Mouse (Mus musculus): ENCODE measurements around the gene Arhgap22.
A peak's percentile ranks its signal among the peaks of the same experiment; 100 is the strongest.

The Arhgap22 gene

DNA sequence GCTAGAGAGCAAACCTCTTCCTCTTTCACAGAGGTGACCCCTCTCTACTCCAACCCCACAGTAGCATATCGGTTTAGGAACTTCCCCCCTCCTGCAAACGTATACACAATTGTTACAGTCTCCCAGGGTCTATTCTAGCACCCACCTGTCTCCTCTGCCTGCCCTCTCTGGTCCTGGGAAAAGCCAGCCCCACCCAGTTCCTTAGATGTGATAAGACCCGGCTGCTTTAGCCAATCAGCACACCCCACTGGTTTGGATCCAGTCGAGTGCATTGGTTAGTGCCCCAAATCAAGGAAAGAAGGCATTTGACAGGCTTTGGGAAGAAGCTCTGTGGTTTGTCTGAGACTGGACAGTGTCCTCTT, 922 bp downstream of the Arhgap22 start:
- no peak for DNase-seq

- no peak for DNase-seq
Measured at GRCm38 (mm10) chr14:33215163-33215562, 1.3 kb downstream of the Arhgap22 start.

DNA sequence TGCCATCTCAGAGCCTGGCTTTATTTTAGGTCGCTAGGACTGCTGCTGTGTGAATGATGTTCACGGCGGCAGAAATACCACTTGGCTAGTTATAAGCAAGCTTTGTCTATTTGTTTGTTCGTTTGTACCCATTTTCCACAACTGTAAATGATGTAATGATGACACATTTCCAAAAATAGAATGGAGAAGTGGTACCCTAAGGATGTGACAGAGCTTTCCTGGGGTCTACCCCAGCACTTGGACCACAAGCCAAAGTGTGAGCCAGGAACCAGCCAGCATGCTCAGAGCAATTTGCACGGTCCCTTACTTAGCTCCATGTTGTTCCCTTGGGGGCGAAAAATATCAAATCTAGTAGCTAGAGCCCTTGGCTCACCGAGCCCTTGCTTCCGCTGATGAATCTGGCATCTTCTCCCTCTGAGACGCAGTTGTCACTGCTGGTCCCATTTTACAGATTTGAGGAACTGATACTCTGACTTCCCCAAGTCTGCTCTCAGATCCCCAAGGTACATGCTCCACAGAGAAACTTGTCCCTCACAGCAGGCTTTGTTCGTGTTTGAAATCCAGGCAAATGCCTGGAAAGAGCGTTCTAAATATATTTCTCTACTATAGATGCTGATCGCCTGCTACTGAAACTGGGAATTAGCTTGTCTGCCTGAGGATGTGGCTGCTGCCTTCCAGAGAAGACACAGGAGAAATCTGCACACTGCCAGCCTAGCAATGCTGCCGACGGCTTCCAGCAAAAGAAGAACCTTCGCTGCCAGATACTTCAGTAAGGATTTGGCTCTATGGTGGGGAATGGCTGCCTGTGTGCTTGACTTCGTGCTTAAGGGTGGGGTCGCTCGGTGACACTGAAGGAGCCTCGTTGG, 2.8 kb downstream of the Arhgap22 start:
- no peak for DNase-seq

GRCm38 (mm10) chr14:33225235-33225634, 11.4 kb downstream of the Arhgap22 start:
- DNase-seq: no peak

DNA sequence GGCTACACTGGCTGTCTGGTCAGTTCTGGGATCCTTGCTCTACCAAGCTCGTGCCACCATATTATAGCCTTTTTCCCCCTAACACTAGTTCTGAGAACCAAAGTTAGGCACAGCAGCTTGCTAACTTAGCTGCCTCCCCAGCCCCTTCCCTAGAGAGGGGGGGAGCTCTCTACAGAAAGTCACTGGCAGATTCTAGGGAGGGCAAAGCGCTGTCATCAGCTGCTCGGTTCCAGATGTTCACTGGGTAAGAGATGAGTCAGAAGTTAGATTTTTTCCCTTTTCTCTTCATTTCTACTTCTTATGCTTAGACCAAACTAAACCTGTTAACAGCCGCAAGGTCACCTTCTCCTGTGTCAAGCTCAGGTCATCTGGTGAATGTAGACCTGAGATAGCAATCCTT, 16.8 kb downstream of the Arhgap22 start:
- DNase-seq: no peak

- DNase-seq: no peak
Measured at GRCm38 (mm10) chr14:33231311-33231710, 17.5 kb downstream of the Arhgap22 start.

DNA sequence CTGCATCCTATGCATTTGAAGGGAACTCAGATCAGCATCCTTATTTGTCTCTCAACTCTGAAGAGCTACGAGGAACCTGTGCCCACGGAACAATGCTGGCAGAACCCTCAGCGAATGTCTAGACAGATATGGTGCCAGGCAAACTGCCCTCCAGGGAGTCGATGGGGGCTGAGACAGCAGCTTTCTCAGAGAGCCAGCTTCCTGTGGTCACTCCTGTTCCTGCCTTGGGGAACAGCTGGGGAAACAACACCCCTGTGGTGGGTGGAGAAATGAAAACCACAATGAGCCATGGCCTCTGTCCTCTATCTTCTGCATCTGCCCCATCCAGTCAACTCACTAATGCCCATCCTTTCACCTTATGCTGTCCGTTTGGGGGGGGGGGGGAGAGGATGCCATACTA, 18.2 kb downstream of the Arhgap22 start:
- DNase-seq: no peak

- DNase-seq: no peak
Measured at GRCm38 (mm10) chr14:33235661-33236060, 21.8 kb downstream of the Arhgap22 start.

GRCm38 (mm10) chr14:33240400-33240799, 26.6 kb downstream of the Arhgap22 start:
- DNase-seq: no peak

DNA sequence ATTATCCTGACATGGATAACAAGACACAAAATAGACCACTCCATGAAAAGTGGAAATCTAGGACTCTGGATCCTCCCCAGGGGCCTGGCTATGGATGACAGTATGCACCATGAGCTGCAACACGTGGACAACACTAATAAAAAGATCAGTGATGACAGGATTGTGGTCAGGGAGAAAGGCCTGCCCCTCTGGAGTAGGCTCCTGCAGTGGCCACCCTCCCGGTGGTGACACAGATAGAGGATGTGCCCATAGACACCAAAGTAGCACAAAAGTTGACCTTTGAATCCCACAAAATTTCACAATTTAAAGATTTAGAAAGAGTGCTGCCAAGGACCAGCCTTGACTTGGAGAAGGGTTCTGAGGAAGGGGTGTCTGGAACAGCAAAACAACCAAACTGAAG, 29.4 kb downstream of the Arhgap22 start:
- no peak for DNase-seq

DNA sequence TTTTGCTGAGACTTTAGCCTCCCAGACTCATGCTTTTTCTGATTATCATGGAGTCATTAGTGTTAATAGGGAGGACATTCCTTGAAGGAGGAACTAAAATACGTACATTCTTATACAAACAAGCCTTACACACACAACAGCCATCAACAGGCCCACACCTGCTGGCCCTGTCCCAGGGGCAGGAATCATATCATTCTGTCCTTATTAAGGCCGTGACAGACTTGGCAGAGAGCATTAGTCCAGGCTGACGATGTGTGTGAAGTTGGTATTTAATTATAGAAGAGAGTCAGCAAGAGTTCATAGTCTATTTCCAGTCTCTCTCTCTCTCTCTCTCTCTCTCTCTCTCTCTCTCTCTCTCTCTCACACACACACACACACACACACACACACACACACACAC, 30.7 kb downstream of the Arhgap22 start:
- DNase-seq: no peak

DNA sequence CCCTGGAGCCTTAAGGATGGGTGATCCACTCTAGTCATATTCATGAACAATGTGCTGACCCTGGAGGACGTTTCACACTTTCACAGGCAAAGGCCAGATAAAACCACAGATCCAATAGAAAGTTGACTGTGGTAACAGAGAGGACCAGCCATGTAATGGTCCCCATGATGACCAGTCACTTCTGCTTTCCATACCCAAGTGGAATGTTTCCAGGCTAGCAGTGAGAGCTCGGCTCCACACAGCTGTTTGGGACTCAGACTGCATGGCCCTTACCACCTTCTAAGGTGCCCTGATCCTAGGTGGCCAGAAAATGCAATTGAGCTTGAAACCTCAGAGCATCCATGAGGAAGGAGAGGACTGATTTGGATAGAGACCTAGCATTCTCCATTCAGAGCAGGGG, 31.1 kb downstream of the Arhgap22 start:
- DNase-seq: no peak

DNA sequence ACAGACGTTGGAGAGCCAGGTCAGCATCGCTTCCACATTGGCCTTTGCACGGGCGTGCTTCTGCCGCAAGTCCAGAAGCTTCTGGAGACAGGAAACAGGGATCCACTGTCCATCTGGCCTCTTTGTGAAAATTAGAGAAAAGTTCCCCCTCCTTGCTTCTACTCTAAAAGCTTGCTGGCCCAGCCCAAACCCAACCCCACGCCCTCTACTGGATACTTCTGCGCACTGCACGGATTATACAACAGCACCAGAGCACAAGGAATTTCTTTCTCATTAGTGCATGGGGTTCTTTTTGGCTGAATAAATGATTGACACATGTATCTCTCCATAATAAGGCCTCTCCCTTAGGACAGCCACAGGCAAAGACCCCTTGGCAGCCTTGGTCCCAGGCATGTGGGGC, 32.6 kb downstream of the Arhgap22 start:
- peak; percentile 38 to 45 for DNase-seq

DNA sequence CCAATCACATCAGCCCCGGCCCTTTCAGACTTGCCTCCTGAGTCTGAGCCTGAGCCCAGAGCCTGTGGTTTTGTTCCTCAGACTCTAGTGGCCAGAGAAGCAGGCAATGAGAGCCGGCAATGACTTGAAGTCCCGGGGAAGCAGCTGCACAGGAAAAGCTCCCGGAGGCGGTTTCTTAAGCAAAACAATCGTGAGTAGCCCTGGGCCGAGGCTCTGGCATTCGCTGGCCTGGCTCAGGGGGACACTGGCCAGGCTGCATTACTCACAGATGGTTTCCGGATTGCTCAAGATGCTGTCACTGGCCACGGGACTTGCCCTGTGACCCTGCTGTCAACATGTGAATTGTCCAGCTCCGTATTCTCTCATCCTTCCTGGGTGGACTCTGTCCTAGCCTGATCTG, 33.8 kb downstream of the Arhgap22 start:
- peak in 1 of 2 experiments; percentile 16 for DNase-seq

DNA sequence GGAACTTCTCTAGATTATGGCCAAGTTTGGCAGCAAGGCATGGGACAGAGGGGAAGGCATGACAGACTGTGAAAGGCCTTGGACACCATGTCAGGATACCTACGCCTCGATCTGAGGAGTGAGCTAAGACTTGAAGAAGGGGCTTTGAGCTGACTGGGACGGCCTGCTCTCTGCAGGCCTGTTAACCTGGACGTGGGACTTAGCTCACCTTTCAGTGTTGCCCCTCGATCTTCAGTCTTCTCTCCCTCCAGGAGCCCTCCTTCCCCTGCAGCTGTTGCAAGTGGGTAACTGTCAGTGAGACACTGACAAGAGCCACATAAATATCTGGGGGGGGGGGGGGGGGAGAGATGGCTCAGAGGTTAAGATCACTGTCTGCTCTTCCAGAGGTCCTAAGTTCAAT, 34.9 kb downstream of the Arhgap22 start:
- DNase-seq: no peak

DNA sequence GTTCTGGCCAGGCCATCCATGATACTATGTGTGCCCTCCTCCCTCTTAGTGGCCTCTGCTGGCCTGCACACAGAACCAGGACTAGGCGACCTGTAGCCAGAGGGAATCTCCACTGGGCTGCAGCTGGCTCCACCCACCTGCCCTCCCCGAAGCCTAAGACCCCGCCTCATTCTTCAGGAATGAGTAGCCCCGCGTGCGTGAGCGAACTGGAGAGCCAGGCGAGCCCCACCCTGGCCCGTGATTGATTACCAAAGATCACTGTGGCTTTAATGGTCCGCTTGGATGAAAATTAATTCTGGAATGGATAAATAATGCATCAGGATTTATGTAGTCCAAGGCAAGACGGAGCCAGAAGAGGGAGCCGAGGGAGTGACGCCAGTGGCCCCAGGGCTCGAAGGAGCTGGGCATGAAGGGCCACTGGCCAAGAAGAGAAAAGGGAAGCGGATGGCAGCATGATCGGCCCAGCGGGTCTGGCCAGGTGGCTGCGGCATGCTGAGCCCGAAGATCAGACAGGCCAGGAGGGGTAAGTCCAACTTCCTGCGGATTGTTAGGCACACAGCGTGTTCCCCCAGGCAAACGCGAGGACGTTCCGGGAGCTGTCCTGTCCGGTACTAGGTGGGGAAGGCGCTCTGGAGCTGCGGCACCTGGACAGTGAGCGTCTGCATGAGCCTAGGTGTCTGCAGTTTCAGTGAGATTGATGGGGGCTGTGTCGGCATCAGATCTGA, 36.6 kb downstream of the Arhgap22 start:
- DNase-seq: peak; percentile 53 to 55

DNA sequence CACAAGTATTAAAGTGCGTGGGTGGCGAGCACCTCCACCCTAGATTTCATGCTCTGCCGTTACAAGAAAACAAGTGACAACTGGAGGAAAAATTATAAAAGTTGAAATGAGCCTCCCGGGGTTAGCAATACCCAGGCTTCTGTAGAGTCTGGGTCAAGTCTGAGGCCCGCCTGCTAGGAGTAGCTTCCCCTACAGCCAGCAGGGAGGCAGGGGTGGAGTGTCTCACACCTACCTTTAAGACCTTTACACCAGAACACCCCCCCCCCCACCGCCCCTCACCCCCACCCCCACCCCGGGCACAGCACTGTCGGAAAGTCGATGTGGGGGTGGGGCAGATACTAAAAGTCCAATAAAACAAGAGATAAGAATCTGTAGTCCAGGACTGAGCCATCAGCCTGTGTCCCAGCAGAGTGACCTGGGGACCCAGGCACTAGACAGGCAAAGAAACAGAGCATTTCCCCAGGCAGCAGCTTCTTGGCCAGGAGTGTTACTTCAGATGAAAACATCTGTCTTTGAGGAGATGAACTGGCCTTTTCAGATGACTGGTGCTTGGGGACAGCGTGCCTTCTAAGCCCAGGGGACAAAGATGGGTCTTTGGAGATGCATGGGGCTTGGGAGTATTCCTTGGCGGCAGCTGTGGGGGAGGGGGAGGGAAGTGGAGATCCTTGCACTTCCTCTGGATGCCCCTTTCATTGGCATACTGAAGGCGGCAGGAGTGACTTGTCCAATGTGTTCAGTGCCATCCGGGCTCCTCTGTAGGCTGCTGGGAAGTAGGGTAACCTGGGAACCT, 37.3 kb downstream of the Arhgap22 start:
- DNase-seq: no peak

DNA sequence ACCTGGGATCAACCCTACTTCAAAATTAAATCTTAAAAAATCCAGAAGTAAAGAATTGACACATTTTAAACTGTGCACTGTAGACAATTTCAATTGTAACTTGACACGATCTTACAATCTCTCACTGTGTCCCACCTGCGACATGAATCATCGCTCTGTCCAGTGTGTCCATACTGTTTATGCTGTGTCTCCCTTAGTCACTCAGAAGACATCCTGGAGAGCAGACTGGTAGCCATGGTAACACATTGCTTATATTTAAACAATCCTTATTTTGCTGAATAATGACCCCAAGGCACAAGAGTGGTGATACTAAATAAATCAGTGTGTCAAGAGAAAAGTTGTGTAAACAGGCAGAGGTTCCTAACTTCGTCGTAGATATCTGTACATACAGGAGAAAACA, 44.4 kb downstream of the Arhgap22 start:
- no peak for DNase-seq

GRCm38 (mm10) chr14:33260131-33260530, 46.3 kb downstream of the Arhgap22 start:
- DNase-seq: no peak

- no peak for DNase-seq
Measured at GRCm38 (mm10) chr14:33264795-33265194, 51.0 kb downstream of the Arhgap22 start.

GRCm38 (mm10) chr14:33276240-33276639, 62.4 kb downstream of the Arhgap22 start:
- no peak for DNase-seq

DNA sequence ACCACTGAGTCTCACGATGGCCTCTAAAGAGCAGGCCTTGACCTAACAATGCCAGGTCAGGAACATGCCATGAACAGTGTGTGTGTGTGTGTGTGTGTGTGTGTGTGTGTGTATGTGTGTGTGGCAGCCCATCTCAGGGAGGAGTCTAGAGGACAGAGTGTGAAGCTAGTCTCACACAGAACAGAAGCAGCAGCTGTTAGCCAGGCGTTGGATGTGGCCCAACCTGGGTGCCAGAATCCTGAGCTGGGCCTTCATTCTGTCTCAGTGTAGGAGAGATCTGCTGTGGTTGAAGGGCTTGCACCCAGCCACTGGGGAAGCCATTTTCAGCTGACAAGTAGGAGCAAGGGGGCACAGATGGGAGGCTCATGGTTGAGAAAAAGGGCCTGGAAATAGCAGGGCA, 64.5 kb downstream of the Arhgap22 start:
- DNase-seq: no peak

DNA sequence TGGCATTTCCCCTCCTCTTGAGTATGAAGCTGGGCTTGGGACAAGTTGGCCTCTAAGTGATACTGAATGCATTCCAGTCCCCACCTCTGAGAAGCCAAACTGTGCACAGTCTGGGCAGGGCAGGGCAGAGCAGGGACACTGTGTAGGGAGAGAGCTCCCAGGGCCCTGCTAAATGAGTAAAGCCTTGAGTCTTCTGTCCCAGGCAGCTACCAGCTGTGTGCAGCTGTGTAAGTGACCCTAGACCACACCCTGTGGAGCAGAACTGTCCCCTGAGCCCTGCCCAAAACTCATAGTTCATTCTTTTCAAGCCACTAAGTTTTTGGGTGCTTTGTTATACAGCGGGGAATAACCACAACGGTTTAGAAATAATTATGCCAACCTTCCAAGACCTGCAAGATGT, 67.1 kb downstream of the Arhgap22 start:
- DNase-seq: no peak

DNA sequence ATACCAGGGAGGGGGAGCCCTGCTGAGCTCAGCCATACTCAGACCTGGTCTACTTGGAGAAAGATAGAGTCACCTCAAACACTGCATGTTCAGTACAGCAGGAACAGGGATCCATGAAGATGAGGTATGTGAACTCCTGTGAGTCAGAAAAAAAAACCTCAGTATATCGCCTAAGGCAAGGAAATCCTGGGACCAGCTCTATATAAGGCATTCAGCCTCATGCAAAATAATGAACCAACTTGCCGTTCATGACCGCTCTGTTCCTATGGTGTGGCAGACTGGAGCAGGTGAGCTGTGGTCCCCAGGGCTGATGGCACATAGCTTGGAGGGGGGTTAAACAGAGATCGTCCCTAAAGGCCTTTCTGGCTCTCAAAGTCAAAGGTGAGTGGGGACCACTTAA, 68.6 kb downstream of the Arhgap22 start:
- DNase-seq: no peak

All from cerebellum, adult 18-20 months (tissue).